Mouse (Mus musculus) heart, embryonic 14.5 days (tissue): ENCODE measurements around the gene Mcm2. TPM values are rescaled to one million over a fixed set of nuclear protein-coding genes. Genes with fewer than 3 reads are reported as not detected.

Source experiments
- ATAC-seq: fragments of 200-750 bp; cut with Nextera tagmentation; 2 replicates; pipeline ENCODE4 v1.8.0; 2017; ENCODE audit warnings: low read depth, moderate TSS enrichment; ENCODE audit not compliant: insufficient number of reproducible peaks, insufficient read depth, low FRiP score
- H3K27ac ChIP-seq, 2 experiments: fragments of 200-500 bp in 1 of 2; fragments of 300-500 bp in 1 of 2; sonication (generic) in 1 of 2; replicated peaks in 1 of 2; 2 replicates each; pipeline ENCODE4 v1.5.1; 2012 to 2014; ENCODE audit warnings: low read depth in 2 of 2, low read length in 2 of 2, control low read depth in 1 of 2, mild to moderate bottlenecking in 1 of 2, mixed read lengths in 1 of 2; ENCODE audit not compliant: control insufficient read depth in 1 of 2, insufficient read depth in 1 of 2
- H3K27me3 ChIP-seq: fragments of 300-500 bp; sonication (generic); 2 replicates; pipeline ENCODE4 v1.6.1; 2014; ENCODE audit warnings: mild to moderate bottlenecking, low read length, control low read depth; ENCODE audit not compliant: control insufficient read depth, insufficient read depth
- H3K36me3 ChIP-seq: fragments of 300-500 bp; sonication (generic); 2 replicates; pipeline ENCODE4 v1.6.1; 2014; ENCODE audit warnings: mild to moderate bottlenecking, control low read depth, low read length, mixed read lengths; ENCODE audit not compliant: control insufficient read depth, insufficient read depth
- H3K4me1 ChIP-seq, 2 experiments: fragments of 200-500 bp in 1 of 2; fragments of 300-500 bp in 1 of 2; sonication (generic) in 1 of 2; 2 replicates each; pipeline ENCODE4 v1.6.1; 2012 to 2014; ENCODE audit warnings: low read length in 2 of 2, control low read depth in 1 of 2, mixed read lengths in 1 of 2; ENCODE audit not compliant: control insufficient read depth in 2 of 2, insufficient read depth in 2 of 2
- H3K4me2 ChIP-seq: fragments of 300-500 bp; sonication (generic); 2 replicates; pipeline ENCODE4 v1.6.1; 2014; ENCODE audit warnings: mild to moderate bottlenecking, low read length
- H3K4me3 ChIP-seq, 2 experiments: fragments of 200-500 bp in 1 of 2; fragments of 300-500 bp in 1 of 2; sonication (generic) in 1 of 2; 2 replicates each; pipeline ENCODE4 v1.5.1; 2012 to 2014; ENCODE audit warnings: low read length in 2 of 2, mild to moderate bottlenecking in 2 of 2, control low read depth in 1 of 2, low read depth in 1 of 2, moderate library complexity in 1 of 2; ENCODE audit not compliant: control insufficient read depth in 1 of 2, insufficient read depth in 1 of 2
- H3K9ac ChIP-seq: fragments of 300-500 bp; sonication (generic); 2 replicates; pipeline ENCODE4 v1.6.1; 2014; ENCODE audit warnings: mild to moderate bottlenecking, low read length
- H3K9me3 ChIP-seq: fragments of 300-500 bp; sonication (generic); 2 replicates; pipeline ENCODE4 v1.6.1; 2016; ENCODE audit warnings: low read length, control low read depth; ENCODE audit not compliant: control insufficient read depth
- WGBS: fragments of 180-500 bp; shearing (Covaris S2); extraction: QIAGEN DNeasy Blood & Tissue Kit; methylation state at CpG from one replicate; pipeline ENCODE4 v1.1.7; 2014; 5-methylcytosine and 5-hydroxymethylcytosine counted together
- polyA plus RNA-seq: library from polyadenylated mRNA; unstranded; fragments of >200 nt; fragmentation: Nextera tagmentation; extraction: Ambion mirVana; gene quantifications from 2 replicates; pipeline ENCODE4 v1.2.1, GENCODE M21; 2014

Gene Mcm2
- polyA plus RNA-seq, 1 experiment from 2014 or later = 79.2 TPM

DNA sequence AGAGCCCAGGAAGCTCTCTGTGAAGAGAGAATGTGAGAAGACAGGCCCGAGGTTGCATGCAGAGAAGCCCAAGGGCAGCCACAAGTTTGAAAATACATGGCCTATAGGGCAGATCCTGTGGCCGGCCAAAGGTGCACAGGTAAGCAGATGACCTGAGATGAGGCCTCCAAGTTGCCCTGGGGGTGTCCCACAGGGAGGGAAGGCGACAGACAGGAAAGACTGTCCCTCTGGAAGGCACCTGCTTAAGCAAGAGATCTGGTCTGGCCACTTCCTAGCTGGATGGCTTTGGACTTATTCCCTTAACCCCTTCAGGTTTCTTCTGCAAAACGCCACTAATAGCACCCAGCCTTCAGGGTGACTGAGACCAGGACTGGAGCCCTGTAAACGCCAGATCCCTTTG, 2.9 kb upstream of the Mcm2 start:
- ATAC-seq = no peak
- Histone ChIP-seq H3K36me3 (peaks cover 5% of the 10 kb centered on the region; the same call in 1 of the 2 replicates), H3K4me1 (peaks cover 22 to 58% of the 10 kb centered on the region in 2 experiments)

GRCm38 (mm10) chr6:88899628-88900027, 1.0 kb upstream of the Mcm2 start:
- H3K4me3 ChIP-seq = no peak overlapping the region
- H3K4me1 ChIP-seq = peaks cover 17 to 48% of the 10 kb centered on the region in 2 experiments
- no peaks in the 10 kb centered on the region for H3K9me3 ChIP-seq
- no peak overlapping the region for H3K4me2 ChIP-seq
- no peaks in the 10 kb centered on the region for H3K27me3 ChIP-seq
- ATAC-seq = no peak
- peaks cover 24% of the 10 kb centered on the region for H3K36me3 ChIP-seq
- no peak overlapping the region for H3K27ac ChIP-seq
- H3K9ac ChIP-seq = no peak overlapping the region
- 95% methylated on average over 2 of the region's 2 CpGs for WGBS

More for the DNA sequence above, 2.9 kb upstream of the Mcm2 start:
- Histone ChIP-seq H3K27me3 (no peaks in the 10 kb centered on the region), H3K9ac (peak overlapping the region; percentile 86), H3K4me2 (peak overlapping the region; percentile 97), H3K9me3 (no peaks in the 10 kb centered on the region), H3K27ac (peak overlapping the region; percentile 67 to 95), H3K4me3 (peak overlapping the region; percentile 78 to 91)
- 7% methylated on average over 5 of the region's 5 CpGs for WGBS

GRCm38 (mm10) chr6:88899086-88899485, 506 bp upstream of the Mcm2 start:
- Histone ChIP-seq H3K4me2 (peak overlapping the region; percentile 89), H3K27ac (no peak overlapping the region), H3K9me3 (no peaks in the 10 kb centered on the region), H3K4me1 (peaks cover 14 to 42% of the 10 kb centered on the region in 2 experiments), H3K9ac (peak overlapping the region; percentile 93), H3K36me3 (peaks cover 29% of the 10 kb centered on the region), H3K4me3 (peak overlapping the region in 1 of 2 experiments; percentile 73; a peak in 2 of 4 replicates), H3K27me3 (no peaks in the 10 kb centered on the region)
- WGBS = 61% methylated on average over 4 of the region's 4 CpGs
- no peak for ATAC-seq

DNA sequence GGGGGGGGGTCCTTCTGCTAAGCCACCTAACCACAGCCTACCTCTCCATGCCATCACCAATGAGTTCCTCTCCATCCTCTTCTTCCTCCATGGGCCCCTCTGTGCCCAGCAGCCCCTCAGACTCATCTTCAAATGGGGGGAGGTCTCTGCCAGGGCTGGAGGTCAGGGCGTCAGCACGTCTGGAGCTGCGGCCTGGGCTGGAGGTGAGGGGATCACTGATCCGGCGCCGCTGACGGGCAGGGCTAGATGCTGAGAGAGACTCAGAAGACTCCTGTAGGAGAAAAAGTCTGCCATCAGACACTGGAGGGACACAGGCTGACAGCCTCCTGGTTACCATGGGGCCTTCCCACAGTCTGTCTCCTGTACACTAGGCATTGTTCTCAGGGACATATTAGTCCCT, 1.3 kb downstream of the Mcm2 start:
- Histone ChIP-seq H3K4me2 (peak overlapping the region; percentile 89), H3K4me1 (peaks cover 6 to 28% of the 10 kb centered on the region in 2 experiments; a peak in 3 of 4 replicates), H3K36me3 (peaks cover 48% of the 10 kb centered on the region), H3K9ac (peak overlapping the region; percentile 93), H3K27ac (no peak overlapping the region; a peak in 1 of 4 replicates), H3K4me3 (peak overlapping the region; percentile 21 to 73; a peak in 3 of 4 replicates), H3K9me3 (no peaks in the 10 kb centered on the region), H3K27me3 (no peaks in the 10 kb centered on the region)
- WGBS = 61% methylated on average over 7 of the region's 7 CpGs
- no peak for ATAC-seq

DNA sequence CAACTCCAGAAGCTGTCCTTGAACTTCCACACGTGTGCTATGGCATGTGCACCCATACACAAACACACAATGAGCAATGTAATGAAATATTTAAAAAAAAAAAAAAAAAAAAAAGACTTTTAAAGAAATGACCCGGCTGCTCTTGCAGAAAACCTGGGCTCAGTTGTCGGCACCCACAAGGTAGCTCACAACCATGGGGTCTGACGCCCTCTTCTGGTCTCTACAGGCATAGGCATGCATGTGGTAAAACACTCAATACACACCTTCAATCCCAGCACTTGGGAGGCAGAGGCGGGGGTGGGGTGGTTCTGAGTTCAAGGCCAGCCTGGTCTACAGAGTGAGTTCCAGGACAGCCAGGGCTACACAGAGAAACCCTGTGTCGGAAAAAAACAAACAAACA, 2.6 kb downstream of the Mcm2 start:
- ATAC-seq = no peak
- no peak overlapping the region for H3K9ac ChIP-seq
- peaks cover 61% of the 10 kb centered on the region for H3K36me3 ChIP-seq
- H3K4me1 ChIP-seq = peaks cover 2 to 20% of the 10 kb centered on the region in 2 experiments; a peak in 3 of 4 replicates
- no peaks in the 10 kb centered on the region for H3K9me3 ChIP-seq
- no peak overlapping the region for H3K27ac ChIP-seq
- H3K4me3 ChIP-seq = no peak overlapping the region
- no peaks in the 10 kb centered on the region for H3K27me3 ChIP-seq
- no peak overlapping the region for H3K4me2 ChIP-seq
- WGBS = 85% methylated on average over 6 of the region's 6 CpGs

GRCm38 (mm10) chr6:88893559-88893958, 5.0 kb downstream of the Mcm2 start:
- H3K9ac ChIP-seq = no peak overlapping the region
- H3K36me3 ChIP-seq = peaks cover 84% of the 10 kb centered on the region
- H3K9me3 ChIP-seq = no peaks in the 10 kb centered on the region
- H3K4me3 ChIP-seq = no peak overlapping the region
- 60% methylated on average over 5 of the region's 5 CpGs for WGBS
- H3K4me1 ChIP-seq = peaks cover 2 to 15% of the 10 kb centered on the region in 2 experiments; a peak in 3 of 4 replicates
- no peak overlapping the region for H3K27ac ChIP-seq
- ATAC-seq = no peak
- H3K4me2 ChIP-seq = no peak overlapping the region
- no peaks in the 10 kb centered on the region for H3K27me3 ChIP-seq

DNA sequence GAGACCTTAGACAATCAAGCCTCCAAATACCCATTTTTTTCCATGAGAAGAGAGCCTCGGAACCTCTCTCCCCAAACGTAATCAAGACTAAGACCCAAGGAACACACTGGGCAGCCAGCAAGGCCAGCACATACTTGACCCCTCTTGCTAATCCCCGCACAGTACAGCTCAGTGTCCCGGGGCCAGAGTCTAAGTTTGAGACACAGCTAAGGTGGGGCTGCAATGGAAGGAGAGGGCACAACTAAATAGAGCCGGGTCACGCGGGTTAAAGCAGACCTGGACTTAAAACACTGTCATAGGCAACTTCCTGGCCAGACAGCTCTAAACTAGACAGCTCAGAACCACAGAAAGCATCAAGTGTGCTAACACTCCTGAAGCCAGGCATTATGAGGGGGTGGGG, 7.7 kb downstream of the Mcm2 start:
- H3K27ac ChIP-seq = no peak overlapping the region
- no peaks in the 10 kb centered on the region for H3K4me1 ChIP-seq
- no peaks in the 10 kb centered on the region for H3K27me3 ChIP-seq
- 85% methylated on average over 7 of the region's 7 CpGs for WGBS
- no peak overlapping the region for H3K4me3 ChIP-seq
- H3K4me2 ChIP-seq = no peak overlapping the region
- no peak overlapping the region for H3K9ac ChIP-seq
- peaks cover 100% of the 10 kb centered on the region for H3K36me3 ChIP-seq
- no peak for ATAC-seq
- H3K9me3 ChIP-seq = no peaks in the 10 kb centered on the region

DNA sequence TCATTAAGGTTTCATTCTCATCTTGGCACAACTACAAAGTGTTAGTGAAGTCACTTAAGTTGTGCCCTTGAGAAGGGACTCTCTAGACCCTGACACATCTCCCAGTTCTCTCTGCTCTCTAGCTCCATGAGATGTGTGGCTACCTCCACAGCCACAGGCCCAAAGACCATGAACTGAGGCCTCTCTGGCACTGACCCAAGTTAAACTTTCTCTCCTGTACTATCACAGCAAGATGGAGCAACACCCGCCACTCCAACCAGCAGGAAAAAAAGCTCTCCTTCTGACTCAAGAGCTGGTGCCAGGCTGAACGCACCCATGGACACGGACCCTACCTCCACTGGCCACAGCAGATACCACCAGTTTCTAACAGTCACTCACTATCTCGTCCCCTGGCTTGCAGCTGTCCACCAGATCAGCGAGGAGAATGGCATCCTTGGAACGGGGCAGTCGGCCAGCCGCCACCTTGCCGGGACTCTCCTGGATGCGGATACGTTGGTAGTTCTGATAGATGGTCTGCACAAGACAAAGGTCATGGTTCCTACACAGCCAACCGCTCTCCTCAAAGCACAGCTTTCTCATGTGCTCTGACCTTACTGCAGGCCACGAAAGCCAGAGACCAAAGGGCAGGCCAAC, 9.1 kb downstream of the Mcm2 start:
- no peak overlapping the region for H3K4me2 ChIP-seq
- ATAC-seq = no peak
- no peak overlapping the region for H3K27ac ChIP-seq
- H3K4me1 ChIP-seq = no peaks in the 10 kb centered on the region
- 78% methylated on average over 13 of the region's 13 CpGs for WGBS
- no peak overlapping the region for H3K4me3 ChIP-seq
- H3K9me3 ChIP-seq = no peaks in the 10 kb centered on the region
- peaks cover 100% of the 10 kb centered on the region for H3K36me3 ChIP-seq
- H3K27me3 ChIP-seq = no peaks in the 10 kb centered on the region
- no peak overlapping the region for H3K9ac ChIP-seq
